Mouse (Mus musculus) intestine, embryonic 16.5 days (tissue): ENCODE results near the gene Olfr1120. TPM values are rescaled to one million over a fixed set of nuclear protein-coding genes. Genes with fewer than 3 reads are reported as not detected.

Experiments used
- polyA plus RNA-seq: library from polyadenylated mRNA; unstranded; fragments of >200 nt; fragmentation: Nextera tagmentation; extraction: Ambion mirVana; gene quantifications from 2 replicates; pipeline ENCODE4 v1.2.1, GENCODE M21; 2015

The Olfr1120 gene
- polyA plus RNA-seq, 1 experiment from 2014 or later = not detected

Other genes starting within 250 kb of the Olfr1120 start
- gene Olfr259, start 240.2 kb upstream of the Olfr1120 start, polyA plus RNA-seq = not detected in 2 replicates
- not detected in 2 replicates for gene Olfr1110, start 214.5 kb upstream of the Olfr1120 start, polyA plus RNA-seq
- gene Olfr1111, start 202.2 kb upstream of the Olfr1120 start, polyA plus RNA-seq = not detected in 2 replicates
- not detected in 2 replicates for gene Olfr1112, start 167.0 kb upstream of the Olfr1120 start, polyA plus RNA-seq
- gene Olfr1113, start 145.8 kb upstream of the Olfr1120 start, polyA plus RNA-seq = not detected in 2 replicates
- not detected in 2 replicates for gene Olfr1115, start 106.8 kb upstream of the Olfr1120 start, polyA plus RNA-seq
- gene Olfr1116, start 87.3 kb upstream of the Olfr1120 start, polyA plus RNA-seq = not detected in 2 replicates
- not detected in 2 replicates for gene Olfr1118, start 47.2 kb upstream of the Olfr1120 start, polyA plus RNA-seq
- gene Olfr1121, start 15.1 kb downstream of the Olfr1120 start, polyA plus RNA-seq = not detected in 2 replicates
- not detected in 2 replicates for gene Olfr1122, start 31.0 kb downstream of the Olfr1120 start, polyA plus RNA-seq
- not detected in 2 replicates for gene Olfr1123, start 61.8 kb downstream of the Olfr1120 start, polyA plus RNA-seq
- gene Olfr1124, start 75.5 kb downstream of the Olfr1120 start, polyA plus RNA-seq = not detected in 2 replicates
- not detected in 2 replicates for gene Olfr1126, start 99.1 kb downstream of the Olfr1120 start, polyA plus RNA-seq
- not detected in 2 replicates for gene Pramel7, start 142.3 kb downstream of the Olfr1120 start, polyA plus RNA-seq
- gene Pramel6, start 151.8 kb downstream of the Olfr1120 start, polyA plus RNA-seq = not detected in 2 replicates
- not detected in 2 replicates for gene Olfr153, start 177.0 kb downstream of the Olfr1120 start, polyA plus RNA-seq
- gene Olfr1128, start 190.7 kb downstream of the Olfr1120 start, polyA plus RNA-seq = not detected in 2 replicates
- gene Olfr1129, start 219.1 kb downstream of the Olfr1120 start, polyA plus RNA-seq = not detected in 2 replicates